Mouse (Mus musculus) G1E (cell line): ENCODE data around the gene Heatr4.

Source experiments
- CTCF ChIP-seq: IDR thresholded peaks from 2 replicates; pipeline ENCODE4 v1.5.1; 2012; ENCODE audit warnings: low read depth, low read length, inconsistent platforms, mixed read lengths
- GATA1 ChIP-seq: IDR thresholded peaks from 2 replicates; pipeline ENCODE4 v1.6.1; 2012; ENCODE audit warnings: borderline replicate concordance, low read length, inconsistent platforms, mixed read lengths

- TF ChIP-seq GATA1, result no peak
- TF ChIP-seq CTCF, result no peak
Observed at GRCm38 (mm10) chr12:83949043-83949442, 35.6 kb downstream of the Heatr4 start.
